In genomic region chr12:17733114-17733904, GRCm38 (mm10) we compare ENCODE assay signal across 12 mouse cellular contexts. TPM values are rescaled to one million over a fixed set of nuclear protein-coding genes. Genes with fewer than 3 reads are reported as not detected.
DNase-seq lines count a peak whose midpoint lies in the region; ATAC-seq lines count a peak whose summit lies in the region.
"Had no signal": no experiment of that assay in that cellular context is flagged by ENCODE, and none has a peak within 500 bp of the region (broad histone marks: within the 10 kb centered on the region; RNA-seq: fewer than 3 reads in every experiment).

No protein-coding gene starts in this region.

- H3K4me3 ChIP-seq in heart, embryonic 13.5 days = no peak overlapping the region
- no peak overlapping the region for H3K4me3 ChIP-seq in kidney, embryonic 16.5 days (ENCODE audit: low read length)

- ATAC-seq in heart, embryonic 13.5 days (ENCODE audit: extremely low read depth, insufficient number of reproducible peaks, low FRiP score, low TSS enrichment) = no peak
- ATAC-seq in kidney, embryonic 16.5 days (ENCODE audit: low FRiP score, low TSS enrichment) = peak; percentile 85

- no peaks in the 10 kb centered on the region for H3K27me3 ChIP-seq in heart, embryonic 13.5 days (replicated peaks)
- H3K27me3 ChIP-seq in kidney, embryonic 16.5 days (ENCODE audit: insufficient read depth, low read length) = no peaks in the 10 kb centered on the region

- intact Hi-C loops in heart, postnatal 14 days (cut with DNase I) = no loop called here

- no peaks in the 10 kb centered on the region for H3K9me3 ChIP-seq in heart, embryonic 13.5 days
- no peaks in the 10 kb centered on the region for H3K9me3 ChIP-seq in kidney, embryonic 16.5 days (ENCODE audit: low read length)

- WGBS in heart, embryonic 13.5 days = 45% methylated on average over 6 of the region's 6 CpGs
- WGBS in kidney, embryonic 16.5 days = 27% methylated on average over 6 of the region's 6 CpGs

- no peak overlapping the region for H3K27ac ChIP-seq in heart, embryonic 13.5 days (replicated peaks)
- peak overlapping the region; percentile 85 for H3K27ac ChIP-seq in kidney, embryonic 16.5 days (ENCODE audit: low read length)

- H3K4me2 ChIP-seq in heart, embryonic 13.5 days = no peak overlapping the region
- H3K4me2 ChIP-seq in kidney, embryonic 16.5 days (replicated peaks; ENCODE audit: low read depth, low read length) = no peak overlapping the region

- peaks cover 53% of the 10 kb centered on the region for H3K4me1 ChIP-seq in heart, embryonic 13.5 days
- peaks cover 47% of the 10 kb centered on the region for H3K4me1 ChIP-seq in kidney, embryonic 16.5 days (ENCODE audit: insufficient read depth, low read length)

- DNase-seq in heart, postnatal 14 days = no peak
- DNase-seq in ovary, postnatal 36 days (ENCODE audit: low spot score) = peak; percentile 52
- no peak for DNase-seq in ovary, postnatal 10 days (ENCODE audit: low spot score)
- DNase-seq in testis, postnatal 10 days (ENCODE audit: low spot score) = peak; percentile 59
- DNase-seq in frontal cortex, postnatal 36 days (ENCODE audit: low spot score in 2 of 2) = no peak
- no peak for DNase-seq in urinary bladder, adult 18-20 months (ENCODE audit: low spot score in 2 of 2)
- DNase-seq: adrenal gland, postnatal 36 days; heart, postnatal 4 days; right cerebral cortex, postnatal 14 days; thymus, postnatal 14 days had no signal

- 0 out of 2 replicates have a peak overlapping the region, but pooled peaks have one; percentile 33 for H3K9ac ChIP-seq in heart, embryonic 13.5 days
- no peak overlapping the region; the same call in 1 of the 2 replicates for H3K9ac ChIP-seq in kidney, embryonic 16.5 days (replicated peaks; ENCODE audit: low read length)

- no peaks in the 10 kb centered on the region for H3K36me3 ChIP-seq in heart, embryonic 13.5 days
- H3K36me3 ChIP-seq in kidney, embryonic 16.5 days (ENCODE audit: insufficient read depth, low read length) = no peaks in the 10 kb centered on the region

RNA-seq across cellular contexts. Expression of gene Hpcal1, which starts 42.7 kb away (rescaled TPM):
- 21.5 and 22.7 TPM in 2 replicates for polyA plus RNA-seq in heart, embryonic 13.5 days (2015; fragmentation: Nextera tagmentation; extraction: Ambion mirVana)
- 10 to 100 TPM; 26.4 to 27.1 TPM for total RNA-seq in heart, postnatal 14 days (2021)
- 59.3 and 62.0 TPM in 2 replicates for polyA plus RNA-seq in kidney, embryonic 16.5 days (2015; fragmentation: Nextera tagmentation; extraction: Ambion mirVana)

Comparison
In these comparisons a context has a peak if more than half of its experiments do, and no peak if none do; other contexts are left out.
1. DNase-seq: peak in ovary, postnatal 36 days (single experiment) and testis, postnatal 10 days (single experiment); none in heart, postnatal 14 days (0 of 2), ovary, postnatal 10 days (single experiment), frontal cortex, postnatal 36 days (0 of 2) and urinary bladder, adult 18-20 months (0 of 2).